Mouse (Mus musculus) kidney, embryonic 15.5 days (tissue): ENCODE results near the gene Fam172a. TPM values are rescaled to one million over a fixed set of nuclear protein-coding genes. Genes with fewer than 3 reads are reported as not detected.

Experiments
- ATAC-seq: fragments of 200-750 bp; cut with Nextera tagmentation; replicated peaks from 2 replicates; pipeline ENCODE4 v1.8.0; 2017; ENCODE audit warnings: moderate TSS enrichment; ENCODE audit not compliant: low FRiP score
- H3K27ac ChIP-seq: fragments of 300-500 bp; sonication (generic); 2 replicates; pipeline ENCODE4 v1.5.1; 2015; ENCODE audit warnings: mild to moderate bottlenecking, inconsistent platforms
- H3K27me3 ChIP-seq: fragments of 300-500 bp; sonication (generic); 2 replicates; pipeline ENCODE4 v1.6.1; 2015; ENCODE audit warnings: inconsistent platforms
- H3K36me3 ChIP-seq: fragments of 300-500 bp; sonication (generic); 2 replicates; pipeline ENCODE4 v1.6.1; 2015; ENCODE audit warnings: inconsistent platforms
- H3K4me1 ChIP-seq: fragments of 300-500 bp; sonication (generic); 2 replicates; pipeline ENCODE4 v1.6.1; 2015; ENCODE audit warnings: inconsistent platforms
- H3K4me2 ChIP-seq: fragments of 300-500 bp; sonication (generic); 2 replicates; pipeline ENCODE4 v1.6.1; 2015; ENCODE audit warnings: moderate library complexity, mild to moderate bottlenecking, inconsistent platforms
- H3K4me3 ChIP-seq: fragments of 300-500 bp; sonication (generic); replicated peaks from 2 replicates; pipeline ENCODE4 v1.5.1; 2015; ENCODE audit warnings: mild to moderate bottlenecking, inconsistent platforms
- H3K9ac ChIP-seq: fragments of 300-500 bp; sonication (generic); 2 replicates; pipeline ENCODE4 v1.6.1; 2015; ENCODE audit warnings: mild to moderate bottlenecking, inconsistent platforms
- H3K9me3 ChIP-seq: fragments of 300-500 bp; sonication (generic); replicated peaks from 2 replicates; pipeline ENCODE4 v1.6.1; 2016; ENCODE audit warnings: inconsistent platforms
- WGBS: fragments of 180-500 bp; shearing (Covaris S2); methylation state at CpG from one replicate; pipeline ENCODE4 v1.1.7; 2015; ENCODE audit warnings: mixed read lengths; 5-methylcytosine and 5-hydroxymethylcytosine counted together
- polyA plus RNA-seq: library from polyadenylated mRNA; unstranded; fragments of >200 nt; fragmentation: Nextera tagmentation; extraction: Ambion mirVana; gene quantifications from 2 replicates; pipeline ENCODE4 v1.2.1, GENCODE M21; 2015

The Fam172a gene
- polyA plus RNA-seq, 1 experiment from 2014 or later = 27.2 TPM

- under 1% methylated on average over 31 of the region's 33 CpGs for WGBS
- Histone ChIP-seq H3K27me3 (peaks cover 15% of the 10 kb centered on the region), H3K4me1 (peaks cover 29% of the 10 kb centered on the region), H3K9me3 (no peaks in the 10 kb centered on the region), H3K4me3 (peak overlapping the region; percentile 86), H3K27ac (peak overlapping the region; percentile 98), H3K9ac (peak overlapping the region; percentile 91), H3K4me2 (peak overlapping the region; percentile 85), H3K36me3 (0 out of 2 replicates have a peak, but pooled peaks cover 4% of the 10 kb centered on the region)
- peak; percentile 8; the same call in 1 of the 2 replicates for ATAC-seq
Observed at GRCm38 (mm10) chr13:78197819-78198390, 496.1 kb downstream of the Fam172a start.

GRCm38 (mm10) chr13:78198391-78198870 lies 496.6 kb downstream of the Fam172a start:
- no peaks in the 10 kb centered on the region for H3K9me3 ChIP-seq
- under 1% methylated on average over 25 of the region's 63 CpGs for WGBS
- 0 out of 2 replicates have a peak, but pooled peaks cover under 1% of the 10 kb centered on the region for H3K36me3 ChIP-seq
- peaks cover 12% of the 10 kb centered on the region for H3K27me3 ChIP-seq
- peak; percentile 4; the same call in 1 of the 2 replicates for ATAC-seq
- H3K4me1 ChIP-seq = peaks cover 23% of the 10 kb centered on the region
- H3K27ac ChIP-seq = peak overlapping the region; percentile 98
- H3K9ac ChIP-seq = peak overlapping the region; percentile 91
- peak overlapping the region; percentile 86 for H3K4me3 ChIP-seq
- H3K4me2 ChIP-seq = peak overlapping the region; percentile 85

GRCm38 (mm10) chr13:78198871-78199641 lies 497.2 kb downstream of the Fam172a start:
- peak overlapping the region; percentile 86 for H3K4me3 ChIP-seq
- peak overlapping the region; percentile 85 for H3K4me2 ChIP-seq
- peak overlapping the region; percentile 98 for H3K27ac ChIP-seq
- no peaks in the 10 kb centered on the region for H3K9me3 ChIP-seq
- H3K36me3 ChIP-seq = no peaks in the 10 kb centered on the region
- ATAC-seq = peak; percentile 12
- H3K4me1 ChIP-seq = peaks cover 22% of the 10 kb centered on the region
- H3K27me3 ChIP-seq = peaks cover 12% of the 10 kb centered on the region
- WGBS = 0% methylated on average over 55 of the region's 92 CpGs
- peak overlapping the region; percentile 91 for H3K9ac ChIP-seq

GRCm38 (mm10) chr13:78199642-78200160 lies 497.9 kb downstream of the Fam172a start, which contains the start of gene Nr2f1:
Nr2f1 (minus strand) TSS chr13:78199757.
- Histone ChIP-seq H3K4me2 (peak within 1 kb of the TSS; percentile 85), H3K4me3 (peak within 1 kb of the TSS; percentile 86), H3K27ac (peak within 1 kb of the TSS; percentile 98), H3K4me1 (peaks cover 23% of the 10 kb centered on the region), H3K36me3 (no peaks in the 10 kb centered on the region), H3K9ac (peak within 1 kb of the TSS; percentile 91), H3K27me3 (peaks cover 11% of the 10 kb centered on the region), H3K9me3 (no peaks in the 10 kb centered on the region)
- no peak for ATAC-seq
- WGBS = under 1% methylated on average over 14 of the region's 14 CpGs

- Histone ChIP-seq H3K9ac (peak overlapping the region; percentile 91; the same call in 1 of the 2 replicates), H3K4me1 (peaks cover 19% of the 10 kb centered on the region), H3K9me3 (no peaks in the 10 kb centered on the region), H3K36me3 (no peaks in the 10 kb centered on the region), H3K27me3 (peaks cover 5% of the 10 kb centered on the region; the same call in 1 of the 2 replicates), H3K4me3 (peak overlapping the region; percentile 86), H3K4me2 (peak overlapping the region; percentile 85), H3K27ac (peak overlapping the region; percentile 98)
- peak; percentile 49 for ATAC-seq
- 0% methylated on average over 9 of the region's 9 CpGs for WGBS
Observed at GRCm38 (mm10) chr13:78200407-78200806, 498.6 kb downstream of the Fam172a start.

GRCm38 (mm10) chr13:78200991-78201870 lies 499.4 kb downstream of the Fam172a start:
- Histone ChIP-seq H3K9me3 (no peaks in the 10 kb centered on the region), H3K27ac (peak overlapping the region; percentile 94), H3K4me1 (peaks cover 18% of the 10 kb centered on the region), H3K9ac (no peak overlapping the region; the same call in 1 of the 2 replicates), H3K36me3 (no peaks in the 10 kb centered on the region), H3K4me2 (peak overlapping the region; percentile 85), H3K27me3 (0 out of 2 replicates have a peak, but pooled peaks cover 3% of the 10 kb centered on the region), H3K4me3 (peak overlapping the region; percentile 86)
- under 1% methylated on average over 30 of the region's 30 CpGs for WGBS
- ATAC-seq = peak; percentile 54

GRCm38 (mm10) chr13:78201871-78202565 lies 500.2 kb downstream of the Fam172a start:
- Histone ChIP-seq H3K4me2 (peak overlapping the region; percentile 85), H3K9me3 (no peaks in the 10 kb centered on the region), H3K4me3 (peak overlapping the region; percentile 86), H3K36me3 (no peaks in the 10 kb centered on the region), H3K27me3 (0 out of 2 replicates have a peak, but pooled peaks cover 3% of the 10 kb centered on the region), H3K4me1 (peaks cover 19% of the 10 kb centered on the region), H3K9ac (peak overlapping the region; percentile 56), H3K27ac (peak overlapping the region; percentile 94)
- WGBS = under 1% methylated on average over 22 of the region's 22 CpGs
- no peak for ATAC-seq

GRCm38 (mm10) chr13:78202574-78203347 lies 500.9 kb downstream of the Fam172a start:
- Histone ChIP-seq H3K36me3 (no peaks in the 10 kb centered on the region), H3K27ac (peak overlapping the region; percentile 94), H3K4me1 (peaks cover 20% of the 10 kb centered on the region), H3K4me3 (peak overlapping the region; percentile 86), H3K4me2 (peak overlapping the region; percentile 85), H3K27me3 (peaks cover 3% of the 10 kb centered on the region; the same call in 1 of the 2 replicates), H3K9ac (peak overlapping the region; percentile 49), H3K9me3 (no peaks in the 10 kb centered on the region)
- ATAC-seq = peak; percentile 4; the same call in 1 of the 2 replicates
- WGBS = under 1% methylated on average over 47 of the region's 47 CpGs

GRCm38 (mm10) chr13:78203348-78204061 lies 501.7 kb downstream of the Fam172a start:
- peak overlapping the region; percentile 85 for H3K4me2 ChIP-seq
- under 1% methylated on average over 37 of the region's 37 CpGs for WGBS
- no peaks in the 10 kb centered on the region for H3K36me3 ChIP-seq
- H3K9me3 ChIP-seq = no peaks in the 10 kb centered on the region
- peak overlapping the region; percentile 49 for H3K9ac ChIP-seq
- H3K27ac ChIP-seq = peak overlapping the region; percentile 94
- peaks cover 28% of the 10 kb centered on the region for H3K4me1 ChIP-seq
- peaks cover 6% of the 10 kb centered on the region; the same call in 1 of the 2 replicates for H3K27me3 ChIP-seq
- peak overlapping the region; percentile 86 for H3K4me3 ChIP-seq
- ATAC-seq = peak; percentile 35

GRCm38 (mm10) chr13:78205426-78205825 lies 503.6 kb downstream of the Fam172a start:
- Histone ChIP-seq H3K36me3 (no peaks in the 10 kb centered on the region), H3K9me3 (no peaks in the 10 kb centered on the region), H3K9ac (no peak overlapping the region), H3K4me1 (peaks cover 47% of the 10 kb centered on the region), H3K4me3 (no peak overlapping the region), H3K4me2 (no peak overlapping the region), H3K27ac (no peak overlapping the region), H3K27me3 (peaks cover 13% of the 10 kb centered on the region; the same call in 1 of the 2 replicates)
- ATAC-seq = no peak
